ENCODE assay signal across 18 mouse cellular contexts in the genomic region with DNA sequence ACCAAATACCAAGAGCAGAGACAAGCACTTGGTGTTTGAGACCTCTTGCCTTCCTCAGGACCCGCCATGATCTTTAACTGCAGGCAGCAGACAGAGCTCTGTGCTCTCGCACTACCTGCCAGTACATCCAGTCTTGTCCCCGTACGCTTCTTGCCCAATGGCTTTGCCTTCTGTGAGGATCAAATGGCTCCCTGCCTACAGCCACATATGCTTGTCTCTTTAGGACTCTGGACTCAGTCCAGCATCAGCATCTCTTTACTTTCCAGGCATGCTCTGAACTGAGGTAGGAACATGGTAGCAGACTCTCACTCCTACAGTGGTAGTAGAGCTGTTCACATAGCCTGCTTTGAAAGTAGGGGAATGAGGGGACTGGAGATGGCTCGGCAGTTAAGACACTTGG. TPM values are rescaled to one million over a fixed set of nuclear protein-coding genes. Genes with fewer than 3 reads are reported as not detected.
DNase-seq lines count a peak whose midpoint lies in the region; ATAC-seq lines count a peak whose summit lies in the region.
"Had no signal": no experiment of that assay in that cellular context is flagged by ENCODE, and none has a peak within 500 bp of the region (broad histone marks: within the 10 kb centered on the region; RNA-seq: fewer than 3 reads in every experiment).

No protein-coding gene starts in this region.

- intact Hi-C loops in heart, postnatal 25 days (cut with DNase I): loop anchor here (10.0 kb wide), 1 partner anchor 216 kb away; the partner anchor contains the start of genes Mpv17l and Pdxdc1

- no peak for ATAC-seq in hindbrain, embryonic 16.5 days
- ATAC-seq in intestine, embryonic 16.5 days: no peak
- ATAC-seq: forebrain, embryonic 16.5 days; hindbrain, postnatal 0 days; intestine, embryonic 15.5 days had no signal

- WGBS in hindbrain, embryonic 16.5 days: 93% methylated on average over 5 of the region's 5 CpGs
- 92% methylated on average over 5 of the region's 5 CpGs for WGBS in intestine, embryonic 16.5 days

- DNase-seq in brain, adult 2 months (ENCODE audit: low read depth, low spot score): peak; percentile 92
- peak; percentile 74 to 83 for DNase-seq in cerebellum, adult 18-20 months
- peak; percentile 88 for DNase-seq in cerebellum, adult 9-11 months
- peak; percentile 71 to 75 for DNase-seq in cerebellum, postnatal 36 days
- DNase-seq in heart, postnatal 25 days (ENCODE audit: low spot score): no peak
- DNase-seq: adrenal gland, postnatal 10 days; gastrocnemius, postnatal 25 days; heart, postnatal 36 days; kidney, adult 2 months had no signal

- H3K27me3 ChIP-seq in hindbrain, embryonic 16.5 days (replicated peaks; ENCODE audit: control insufficient read depth, insufficient read depth, low read length): no peaks in the 10 kb centered on the region
- H3K27me3 ChIP-seq in intestine, embryonic 16.5 days (replicated peaks; ENCODE audit: control insufficient read depth, insufficient read depth, low read length): no peaks in the 10 kb centered on the region
- H3K27me3 ChIP-seq: embryonic facial prominence, embryonic 13.5 days; forebrain, embryonic 12.5 days; heart, embryonic 12.5 days; hindbrain, embryonic 12.5 days; intestine, embryonic 15.5 days had no signal

- no peaks in the 10 kb centered on the region for H3K4me1 ChIP-seq in hindbrain, embryonic 16.5 days (ENCODE audit: control insufficient read depth, insufficient read depth, low read depth, low read length)
- no peaks in the 10 kb centered on the region for H3K4me1 ChIP-seq in intestine, embryonic 16.5 days (ENCODE audit: control insufficient read depth, insufficient read depth, low read length)
- H3K4me1 ChIP-seq: embryonic facial prominence, embryonic 13.5 days; forebrain, embryonic 12.5 days; hindbrain, embryonic 12.5 days; intestine, embryonic 15.5 days had no signal

- H3K36me3 ChIP-seq in hindbrain, embryonic 16.5 days (ENCODE audit: control insufficient read depth, insufficient read depth, low read length): peaks cover 31% of the 10 kb centered on the region
- H3K36me3 ChIP-seq in intestine, embryonic 16.5 days (ENCODE audit: control insufficient read depth, insufficient read depth, low read length): peaks cover 21% of the 10 kb centered on the region

- no peaks in the 10 kb centered on the region for H3K9me3 ChIP-seq in hindbrain, embryonic 16.5 days (ENCODE audit: control insufficient read depth, low read length)
- H3K9me3 ChIP-seq in intestine, embryonic 16.5 days (ENCODE audit: control insufficient read depth, low read length): no peaks in the 10 kb centered on the region
- H3K9me3 ChIP-seq: embryonic facial prominence, embryonic 13.5 days; forebrain, embryonic 12.5 days; heart, embryonic 12.5 days; hindbrain, embryonic 12.5 days; intestine, embryonic 15.5 days had no signal

- no peak overlapping the region for H3K4me2 ChIP-seq in hindbrain, embryonic 16.5 days (ENCODE audit: low read length)
- no peak overlapping the region for H3K4me2 ChIP-seq in intestine, embryonic 16.5 days (ENCODE audit: low read depth, low read length)
- H3K4me2 ChIP-seq: embryonic facial prominence, embryonic 13.5 days; forebrain, embryonic 12.5 days; heart, embryonic 12.5 days; hindbrain, embryonic 12.5 days; intestine, embryonic 15.5 days had no signal

- H3K9ac ChIP-seq in hindbrain, embryonic 16.5 days (ENCODE audit: low read depth, low read length): no peak overlapping the region
- no peak overlapping the region for H3K9ac ChIP-seq in intestine, embryonic 16.5 days (ENCODE audit: low read depth, low read length)
- H3K9ac ChIP-seq: embryonic facial prominence, embryonic 13.5 days; forebrain, embryonic 12.5 days; heart, embryonic 12.5 days; hindbrain, embryonic 12.5 days; intestine, embryonic 15.5 days had no signal

- no peak overlapping the region for H3K4me3 ChIP-seq in hindbrain, embryonic 16.5 days (ENCODE audit: low read length)
- no peak overlapping the region for H3K4me3 ChIP-seq in intestine, embryonic 16.5 days (ENCODE audit: low read length)
- H3K4me3 ChIP-seq: embryonic facial prominence, embryonic 13.5 days; forebrain, embryonic 12.5 days; heart, embryonic 12.5 days; hindbrain, embryonic 12.5 days; intestine, embryonic 15.5 days had no signal

- H3K27ac ChIP-seq in hindbrain, embryonic 16.5 days (ENCODE audit: low read depth, low read length): no peak overlapping the region
- H3K27ac ChIP-seq in intestine, embryonic 16.5 days (ENCODE audit: low read length): no peak overlapping the region
- H3K27ac ChIP-seq: embryonic facial prominence, embryonic 13.5 days; forebrain, embryonic 12.5 days; hindbrain, embryonic 12.5 days; hindbrain, postnatal 0 days; intestine, embryonic 15.5 days had no signal

RNA-seq across cellular contexts. Expression of gene Nde1, which starts 42.1 kb away (rescaled TPM):
- 10 to 100 TPM; 30.0 TPM for total RNA-seq in heart, postnatal 25 days (2021)
- polyA plus RNA-seq in hindbrain, embryonic 16.5 days (2015; fragmentation: Nextera tagmentation; extraction: Ambion mirVana): 28.3 and 32.6 TPM in 2 replicates
- polyA plus RNA-seq in intestine, embryonic 16.5 days (2015; fragmentation: Nextera tagmentation; extraction: Ambion mirVana): 59.2 and 65.8 TPM in 2 replicates

RNA-seq across cellular contexts. Expression of gene Marf1, which starts 42.2 kb away (rescaled TPM):
- total RNA-seq in heart, postnatal 25 days (2021): 10 to 100 TPM; 29.3 to 34.2 TPM
- 12.3 and 13.1 TPM in 2 replicates for polyA plus RNA-seq in hindbrain, embryonic 16.5 days (2015; fragmentation: Nextera tagmentation; extraction: Ambion mirVana)
- 11.1 and 11.9 TPM in 2 replicates for polyA plus RNA-seq in intestine, embryonic 16.5 days (2015; fragmentation: Nextera tagmentation; extraction: Ambion mirVana)
